Mouse (Mus musculus) mouse trophoblast stem cell (cell line): ENCODE measurements around the gene Senp7.
"Not testable (repeated sequence)": the region's sequence is repeated elsewhere in the genome, so short reads cannot be mapped to it uniquely, and the experiment has no call there.

ENCODE experiments used
- in situ Hi-C, 2 experiments: fragments of 300-500 bp; cut with MseI, MboI; formaldehyde crosslinking; loops; 2 replicates in 1 of 2; 3 replicates in 1 of 2; pipeline ENCODE4 v1.15.1; 2025

Senp7 gene

DNA sequence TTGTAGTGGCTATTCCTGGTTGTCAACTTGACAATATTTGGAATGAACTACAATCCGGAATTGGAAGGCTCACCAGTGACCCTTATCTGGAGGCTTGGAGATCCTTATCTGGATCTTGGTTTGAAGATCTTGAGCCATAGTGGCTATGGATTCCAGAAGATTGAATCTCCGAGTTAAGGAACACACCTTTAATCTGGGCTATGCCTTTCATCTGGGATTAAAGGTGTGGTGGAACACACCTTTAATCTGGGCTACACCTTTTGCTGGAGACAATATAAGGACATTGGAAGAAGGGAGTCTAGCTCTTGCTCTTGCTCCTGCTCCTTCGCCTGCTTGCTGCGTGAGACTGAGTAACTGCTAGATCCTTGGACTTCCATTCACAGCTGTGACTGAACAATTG, at the start of gene Senp7:
TSS of gene Senp7 (plus strand) at position 301 of the 400 bp plus-strand sequence.
- in situ Hi-C loops = not testable (repeated sequence)

DNA sequence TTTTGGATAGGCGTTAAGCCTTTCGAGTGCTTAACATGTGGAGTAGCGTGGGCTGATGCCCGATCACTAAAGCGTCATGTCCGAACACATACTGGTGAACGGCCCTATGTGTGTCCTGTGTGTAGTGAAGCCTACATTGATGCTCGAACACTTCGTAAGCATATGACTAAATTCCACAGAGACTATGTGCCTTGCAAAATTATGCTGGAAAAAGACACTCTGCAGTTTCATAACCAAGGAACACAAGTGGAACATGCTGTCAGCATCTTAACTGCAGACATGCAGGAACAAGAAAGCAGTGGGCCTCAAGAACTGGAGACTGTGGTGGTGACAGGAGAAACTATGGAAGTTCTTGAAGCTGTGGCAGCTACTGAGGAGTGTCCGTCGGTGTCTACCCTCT, 41.3 kb upstream of the Senp7 start:
- in situ Hi-C loops = no loop called here

- in situ Hi-C loops = no loop called here
These were observed 39.3 kb upstream of the Senp7 start for GRCm38 (mm10) chr16:56008862-56009261.

GRCm38 (mm10) chr16:56012789-56013743, 35.1 kb upstream of the Senp7 start:
- in situ Hi-C loops = loop anchor here in 1 of 2 experiments (10.0 kb wide), 1 partner anchor 62 kb away; no protein-coding TSS in a partner anchor

DNA sequence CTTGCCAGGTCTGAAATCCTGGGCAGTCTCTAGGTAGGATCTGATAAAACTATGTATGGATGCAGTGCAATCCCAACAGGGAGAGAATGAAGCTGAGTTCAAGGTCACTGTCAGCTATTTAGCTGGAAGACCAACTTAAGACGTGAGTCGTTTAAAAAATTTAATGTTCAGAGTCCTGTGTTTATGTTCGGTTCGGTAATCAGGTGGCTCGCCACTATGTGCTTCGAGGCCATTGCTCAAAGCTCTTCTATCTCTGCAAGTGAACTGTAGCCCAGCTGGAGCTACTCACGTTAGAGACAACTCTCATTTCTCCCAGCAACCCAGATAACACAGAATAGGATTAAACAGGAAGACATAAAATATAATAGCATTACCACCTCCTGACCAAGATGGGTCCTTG, 34.1 kb upstream of the Senp7 start:
- in situ Hi-C loops = loop anchor here in 1 of 2 experiments (10.0 kb wide), 1 partner anchor 61 kb away; no protein-coding TSS in a partner anchor

DNA sequence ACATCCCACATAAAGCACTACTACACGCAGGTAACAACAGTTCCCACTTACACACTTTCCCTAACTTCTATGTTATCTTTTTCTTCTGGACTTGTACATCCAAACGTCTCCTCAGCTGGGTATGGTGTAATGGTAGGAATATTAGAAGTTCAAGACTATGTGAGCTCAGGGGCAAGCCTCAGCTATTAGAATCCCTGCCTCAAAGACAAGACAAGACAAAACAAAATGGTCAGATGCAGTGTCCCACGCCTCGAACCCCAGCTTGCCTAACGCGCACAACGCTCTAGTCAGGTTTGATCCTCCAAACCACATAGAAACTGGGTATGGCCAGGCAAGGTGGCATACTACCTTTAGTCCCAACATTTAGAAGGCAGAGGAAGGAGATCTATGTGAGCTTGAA, 28.5 kb upstream of the Senp7 start:
- in situ Hi-C loops = loop anchor here in 1 of 2 experiments (10.0 kb wide), 1 partner anchor 55 kb away; no protein-coding TSS in a partner anchor

DNA sequence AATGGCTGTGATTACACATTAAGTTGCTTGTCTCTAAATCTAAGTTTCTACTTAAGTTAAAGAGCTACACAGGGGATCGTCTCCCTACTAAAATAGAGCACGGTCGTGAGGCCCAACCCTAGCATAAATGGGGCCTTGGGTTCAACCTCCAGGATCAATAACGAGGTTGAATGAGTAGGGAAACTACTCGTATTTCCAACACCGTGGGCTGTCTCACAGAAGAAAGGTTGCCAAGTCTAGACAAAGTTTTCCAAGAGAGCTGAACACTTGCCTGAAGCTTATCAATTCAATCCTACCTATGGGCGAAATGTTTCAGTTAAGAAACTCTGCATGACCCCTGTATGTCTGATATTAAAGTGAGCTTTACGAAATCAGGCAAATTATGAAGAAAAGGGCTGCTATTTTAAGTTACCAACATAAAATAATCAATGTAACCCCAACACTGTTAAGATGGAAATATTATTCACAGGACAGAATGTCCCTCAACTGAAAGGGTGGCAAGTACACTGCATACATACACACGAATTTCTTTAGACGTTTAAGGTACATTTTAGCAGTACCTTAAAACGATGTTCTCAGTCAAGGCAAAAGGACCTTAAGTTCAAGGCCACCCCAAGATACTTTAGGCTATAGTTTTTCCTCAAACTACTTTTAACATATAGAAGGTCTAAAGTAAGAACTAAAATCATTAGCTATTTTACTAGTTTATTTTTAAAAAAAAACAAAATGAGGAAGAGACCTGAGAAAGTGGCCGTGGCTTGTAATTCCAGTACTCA, 20.1 kb upstream of the Senp7 start:
- in situ Hi-C loops = no loop called here

DNA sequence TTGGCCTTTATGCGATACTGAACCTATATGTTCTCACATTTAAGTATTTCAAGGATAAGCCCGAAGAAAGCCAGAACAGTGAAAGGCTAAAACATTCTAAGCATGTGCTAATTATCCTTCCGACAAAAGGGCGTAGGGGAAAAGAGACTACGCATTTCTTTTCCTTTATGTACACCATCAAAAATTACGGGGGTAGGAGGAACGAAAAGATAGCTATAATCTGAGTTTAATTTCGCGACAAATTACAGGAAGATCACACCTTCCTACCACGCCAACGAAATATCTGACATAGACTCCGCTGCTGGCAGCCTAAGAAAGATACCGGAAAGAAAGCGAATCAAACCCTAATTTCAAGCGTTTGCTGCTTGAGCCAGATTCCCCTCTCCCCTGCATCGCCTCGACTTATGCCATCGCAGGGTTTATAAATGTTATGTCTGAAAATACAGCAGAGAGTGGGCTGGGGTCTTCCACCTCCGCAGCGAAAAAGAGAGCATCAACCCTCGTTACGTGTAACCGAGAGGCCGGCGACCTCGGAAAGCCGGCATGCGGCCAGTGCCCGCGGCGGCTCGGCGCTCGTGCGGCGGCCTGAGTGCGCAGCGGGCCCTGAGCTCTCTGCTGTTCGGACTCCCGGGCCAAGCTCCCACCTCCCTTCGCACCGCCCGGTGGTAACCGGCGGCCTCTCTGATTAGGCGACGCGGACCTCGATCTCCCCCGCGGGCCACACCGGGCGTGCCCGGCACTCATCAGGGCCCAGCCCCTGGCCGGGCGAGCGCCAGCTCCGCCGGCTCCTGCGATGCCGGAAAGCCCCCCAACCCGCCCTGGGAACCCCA, 19.2 kb upstream of the Senp7 start:
- in situ Hi-C loops = no loop called here

GRCm38 (mm10) chr16:56029661-56030082, 18.5 kb upstream of the Senp7 start, which contains the start of gene Pcnp:
Gene Pcnp (minus strand): TSS chr16:56029739.
- in situ Hi-C loops = no loop called here

DNA sequence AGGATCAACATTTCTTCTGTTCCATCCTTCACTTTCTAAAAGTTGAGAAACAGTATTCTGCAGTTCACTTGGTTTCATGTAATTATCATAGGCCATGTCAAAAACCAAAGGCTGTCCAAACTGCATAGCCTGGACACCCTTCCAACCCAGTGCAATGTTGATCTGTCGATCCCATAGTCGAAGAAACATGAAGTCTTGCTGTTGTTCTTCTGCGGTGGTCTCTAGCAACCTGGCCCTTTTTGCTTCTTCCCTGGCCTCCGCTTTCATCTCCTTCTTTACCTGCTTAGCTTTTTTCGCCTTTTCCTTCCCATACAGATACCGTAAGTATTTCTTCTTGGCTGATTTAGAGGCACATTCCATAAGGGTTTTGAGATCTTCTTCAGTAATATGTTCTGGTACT, 13.6 kb upstream of the Senp7 start:
- in situ Hi-C loops = no loop called here

DNA sequence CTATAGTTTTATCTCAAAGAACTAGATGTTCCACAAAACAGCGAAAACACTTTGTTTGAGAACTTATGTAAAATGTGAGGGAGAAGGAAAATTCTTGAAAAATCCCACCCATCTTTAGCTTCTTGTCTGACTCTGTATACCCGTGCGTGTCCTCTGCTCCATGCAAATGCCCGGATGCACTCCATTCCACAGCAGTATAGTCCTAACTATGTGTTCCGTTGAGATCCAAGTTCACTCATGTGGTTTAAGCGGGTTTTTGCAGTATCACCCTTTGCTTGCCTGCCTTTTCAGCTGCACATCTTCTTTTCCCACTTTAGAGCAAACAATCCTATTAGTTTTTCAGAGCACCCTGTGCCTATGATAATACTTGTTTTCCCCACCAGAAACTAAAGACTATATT, 11.6 kb upstream of the Senp7 start:
- in situ Hi-C loops = no loop called here

- in situ Hi-C loops = no loop called here
These were observed 10.8 kb upstream of the Senp7 start, which contains the start of gene Trmt10c for GRCm38 (mm10) chr16:56037138-56038010. Gene Trmt10c (minus strand): TSS chr16:56037819.

DNA sequence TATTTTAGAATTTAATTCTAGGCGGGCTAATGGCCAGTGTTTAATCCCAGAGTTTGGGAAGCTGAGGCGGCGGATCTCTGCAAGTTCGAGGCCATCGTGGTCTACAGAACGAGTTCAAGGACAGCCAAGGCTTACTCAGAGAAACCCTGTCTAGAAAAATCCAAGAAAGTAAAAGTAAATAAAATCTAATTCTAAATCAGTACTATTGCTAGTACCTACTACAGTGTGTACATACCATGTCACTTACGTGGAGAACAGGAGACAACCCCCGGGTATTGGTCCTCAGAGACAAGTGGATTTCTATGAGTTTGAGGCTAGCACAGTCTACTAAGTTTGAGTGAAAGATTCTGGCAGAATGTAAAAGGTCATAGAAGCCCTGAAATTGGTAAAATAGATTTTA, 10.0 kb upstream of the Senp7 start:
- in situ Hi-C loops = no loop called here

DNA sequence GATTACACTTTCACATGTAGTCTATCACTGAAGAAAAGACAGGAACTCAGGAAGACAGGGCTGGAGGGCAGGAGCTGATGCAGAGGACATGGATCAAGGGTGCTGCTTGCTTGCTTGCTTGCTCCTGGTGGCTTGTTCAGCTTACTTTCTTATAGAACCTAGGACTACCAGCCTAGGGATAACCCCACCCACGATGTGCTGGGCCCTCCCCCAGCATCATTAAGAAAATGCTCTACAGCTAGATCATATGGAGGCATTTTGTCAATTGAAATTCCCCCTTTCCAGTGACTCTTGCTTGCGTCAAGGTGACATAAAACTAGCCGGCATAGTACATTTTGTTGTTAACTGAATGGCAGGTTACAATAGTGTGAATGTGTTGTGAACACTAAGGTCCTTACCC, 7.8 kb downstream of the Senp7 start:
- in situ Hi-C loops = no loop called here

DNA sequence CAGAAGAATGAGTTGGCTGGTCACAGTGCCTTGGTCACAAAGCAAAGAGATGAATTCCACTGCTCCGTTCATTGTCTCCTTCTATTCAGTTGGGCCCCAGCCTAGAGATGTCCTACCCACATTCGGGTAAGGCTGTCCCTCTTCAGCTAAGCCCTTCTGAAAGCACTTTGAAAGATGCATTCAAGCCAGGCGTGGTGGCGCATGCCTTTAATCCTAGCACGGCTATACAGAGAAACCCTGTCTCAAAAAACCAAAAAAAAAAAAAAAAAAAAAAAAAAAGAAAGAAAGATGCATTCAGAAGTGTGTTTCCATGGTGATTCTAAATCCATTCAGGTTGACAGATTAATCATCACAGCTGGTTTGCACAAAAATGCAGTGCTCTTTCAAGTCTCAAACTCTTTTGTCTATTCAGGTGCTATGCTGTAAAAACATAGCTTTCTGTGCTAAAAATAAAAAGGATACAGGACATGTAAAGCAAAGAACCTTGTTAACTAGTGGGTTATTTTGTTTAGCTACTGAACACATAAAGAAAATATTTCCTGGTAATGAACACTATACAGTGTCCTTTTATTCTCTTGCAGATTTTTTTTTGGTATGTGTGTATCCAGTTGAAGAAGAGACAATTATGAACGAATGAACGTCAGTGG, 8.9 kb downstream of the Senp7 start:
- in situ Hi-C loops = no loop called here

DNA sequence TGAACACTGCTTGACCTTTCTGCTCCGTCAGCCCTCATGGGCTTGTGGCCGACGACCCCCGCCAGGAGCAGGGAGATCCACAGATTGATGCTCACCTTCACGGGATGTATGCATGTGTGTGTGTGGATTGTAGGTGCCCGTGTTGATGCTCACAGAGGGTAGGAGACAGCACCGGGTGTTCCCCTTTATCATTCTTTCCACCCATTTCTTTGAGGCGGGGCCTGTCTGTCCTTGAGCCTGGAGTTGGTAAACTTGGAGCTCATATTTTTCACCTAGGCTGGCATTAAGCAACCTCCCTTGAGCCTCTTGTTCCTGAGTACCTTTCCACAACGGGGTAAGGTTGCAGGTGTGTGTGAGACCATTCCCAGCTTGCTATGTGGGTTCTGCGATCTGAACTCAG, 10.0 kb downstream of the Senp7 start:
- in situ Hi-C loops = no loop called here

DNA sequence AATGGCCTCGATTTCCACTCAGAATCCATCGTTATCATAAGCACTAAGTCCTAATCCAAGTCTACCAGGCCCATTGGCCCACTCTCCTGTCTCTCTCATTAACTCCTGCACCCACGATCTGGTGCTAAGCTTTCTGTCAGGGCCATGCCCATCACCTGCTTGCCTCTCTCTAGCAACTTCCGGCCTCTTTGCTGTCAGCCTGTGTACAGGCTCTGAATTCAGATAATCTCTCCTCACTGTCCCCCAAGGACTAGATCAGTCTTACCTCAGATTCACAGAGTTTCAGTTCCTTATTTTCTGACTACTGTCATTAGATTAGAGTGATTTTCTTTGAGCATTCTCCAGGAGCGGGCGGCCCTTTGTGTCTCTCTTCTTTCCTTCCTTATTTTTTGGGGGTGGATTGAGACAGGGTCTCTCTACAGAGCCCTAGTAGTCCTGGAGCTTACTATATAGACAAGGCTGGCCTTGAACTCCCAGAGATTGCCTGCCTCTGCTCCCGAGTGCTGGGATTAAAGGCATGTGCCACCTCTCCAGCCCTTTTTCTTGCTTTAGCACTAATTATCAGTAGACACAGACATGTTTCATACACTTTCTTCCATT, 14.0 kb downstream of the Senp7 start:
- in situ Hi-C loops = loop anchor here in 1 of 2 experiments (10.0 kb wide), 1 partner anchor 117 kb away; no protein-coding TSS in a partner anchor

- in situ Hi-C loops = loop anchor here in 1 of 2 experiments (10.0 kb wide), 1 partner anchor 118 kb away; no protein-coding TSS in a partner anchor
These were observed 14.8 kb downstream of the Senp7 start for GRCm38 (mm10) chr16:56062981-56063380.
